ENCODE assay signal across 8 mouse cellular contexts in the genomic region with DNA sequence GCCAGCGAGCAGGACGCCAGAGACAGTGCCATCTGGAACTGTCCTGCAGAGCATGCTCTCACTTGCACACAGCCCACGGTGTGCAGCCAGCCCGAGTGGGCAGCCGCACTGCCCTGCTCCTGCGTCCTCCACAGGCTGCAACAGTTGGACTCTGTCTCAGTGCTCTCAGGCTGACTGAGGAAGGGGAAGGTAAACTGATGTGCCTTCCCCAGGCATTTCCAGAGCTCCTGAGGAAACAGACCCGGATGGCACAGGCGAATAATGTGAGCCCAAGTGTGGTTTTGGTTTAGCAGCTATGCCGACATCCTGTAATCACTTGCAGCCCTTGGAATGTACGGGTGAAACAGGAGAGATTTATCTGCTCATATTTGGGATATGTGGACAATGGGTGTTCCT. TPM values are rescaled to one million over a fixed set of nuclear protein-coding genes. Genes with fewer than 3 reads are reported as not detected.
A peak's percentile ranks its signal among the peaks of the same experiment; 100 is the strongest.
DNase-seq lines count a peak whose midpoint lies in the region; ATAC-seq lines count a peak whose summit lies in the region.
"Had no signal": no experiment of that assay in that cellular context is flagged by ENCODE, and none has a peak within 500 bp of the region (broad histone marks: within the 10 kb centered on the region; RNA-seq: fewer than 3 reads in every experiment).

No protein-coding gene starts in this region.

- no peak for DNase-seq in kidney, postnatal 25 days
- peak; percentile 77 for DNase-seq in embryonic facial prominence, embryonic 14.5 days (ENCODE audit: low spot score)
- DNase-seq in left cerebral cortex, postnatal 25 days (ENCODE audit: low spot score in 2 of 2), result no peak
- no peak for DNase-seq in lung, postnatal 25 days (ENCODE audit: low spot score)
- DNase-seq: lung, adult 18-20 months had no signal

- H3K27ac ChIP-seq in kidney, embryonic 14.5 days (ENCODE audit: low read depth, low read length), result no peak overlapping the region
- H3K27ac ChIP-seq in embryonic facial prominence, embryonic 14.5 days (replicated peaks; ENCODE audit: low read depth, low read length), result peak overlapping the region; percentile 78
- peak overlapping the region; percentile 87 for H3K27ac ChIP-seq in limb, embryonic 12.5 days
- H3K27ac ChIP-seq in neural tube, embryonic 15.5 days (replicated peaks), result peak overlapping the region; percentile 88

- WGBS in kidney, embryonic 14.5 days, result 38% methylated on average over 10 of the region's 10 CpGs
- WGBS in embryonic facial prominence, embryonic 14.5 days, result 7% methylated on average over 10 of the region's 10 CpGs
- 10% methylated on average over 10 of the region's 10 CpGs for WGBS in limb, embryonic 12.5 days
- 23% methylated on average over 10 of the region's 10 CpGs for WGBS in neural tube, embryonic 15.5 days

- 0 out of 2 replicates have a peak overlapping the region, but pooled peaks have one; percentile 15 for H3K4me2 ChIP-seq in kidney, embryonic 14.5 days (replicated peaks; ENCODE audit: low read depth, low read length)
- peak overlapping the region; percentile 51 for H3K4me2 ChIP-seq in embryonic facial prominence, embryonic 14.5 days (ENCODE audit: low read depth, low read length)
- peak overlapping the region; percentile 56 for H3K4me2 ChIP-seq in limb, embryonic 12.5 days
- peak overlapping the region; percentile 62 for H3K4me2 ChIP-seq in neural tube, embryonic 15.5 days

- peaks cover 16% of the 10 kb centered on the region for H3K4me1 ChIP-seq in kidney, embryonic 14.5 days (ENCODE audit: control insufficient read depth, insufficient read depth, low read length)
- peaks cover 57% of the 10 kb centered on the region for H3K4me1 ChIP-seq in embryonic facial prominence, embryonic 14.5 days (ENCODE audit: control insufficient read depth, insufficient read depth, low read length)
- peaks cover 77% of the 10 kb centered on the region for H3K4me1 ChIP-seq in limb, embryonic 12.5 days (replicated peaks)
- peaks cover 46% of the 10 kb centered on the region for H3K4me1 ChIP-seq in neural tube, embryonic 15.5 days

- H3K9ac ChIP-seq in kidney, embryonic 14.5 days (ENCODE audit: low read depth, low read length), result no peak overlapping the region
- H3K9ac ChIP-seq in embryonic facial prominence, embryonic 14.5 days (ENCODE audit: low read depth, low read length), result peak overlapping the region; percentile 55
- H3K9ac ChIP-seq in limb, embryonic 12.5 days (replicated peaks), result peak overlapping the region; percentile 48
- peak overlapping the region; percentile 55 for H3K9ac ChIP-seq in neural tube, embryonic 15.5 days (replicated peaks)

- H3K9me3 ChIP-seq in kidney, embryonic 14.5 days (ENCODE audit: control insufficient read depth, low read length), result no peaks in the 10 kb centered on the region
- no peaks in the 10 kb centered on the region for H3K9me3 ChIP-seq in embryonic facial prominence, embryonic 14.5 days (ENCODE audit: control insufficient read depth, low read length)
- no peaks in the 10 kb centered on the region for H3K9me3 ChIP-seq in limb, embryonic 12.5 days
- H3K9me3 ChIP-seq in neural tube, embryonic 15.5 days (replicated peaks), result no peaks in the 10 kb centered on the region

- peaks cover 50% of the 10 kb centered on the region for H3K27me3 ChIP-seq in kidney, embryonic 14.5 days (ENCODE audit: control insufficient read depth, insufficient read depth, low read length)
- peaks cover 17% of the 10 kb centered on the region for H3K27me3 ChIP-seq in embryonic facial prominence, embryonic 14.5 days (replicated peaks; ENCODE audit: control insufficient read depth, insufficient read depth, low read length)
- H3K27me3 ChIP-seq in limb, embryonic 12.5 days, result peaks cover 17% of the 10 kb centered on the region
- no peaks in the 10 kb centered on the region; the same call in 1 of the 2 replicates for H3K27me3 ChIP-seq in neural tube, embryonic 15.5 days (replicated peaks)

- intact Hi-C loops in left cerebral cortex, postnatal 25 days (cut with DNase I), result no loop called here

- no peak for ATAC-seq in kidney, embryonic 14.5 days (ENCODE audit: low FRiP score, low TSS enrichment)
- no peak for ATAC-seq in embryonic facial prominence, embryonic 14.5 days (ENCODE audit: low read depth)
- ATAC-seq in limb, embryonic 12.5 days (ENCODE audit: insufficient number of reproducible peaks, insufficient read depth, low FRiP score, low TSS enrichment, low read depth), result no peak
- peak; percentile 35; the same call in 1 of the 2 replicates for ATAC-seq in neural tube, embryonic 15.5 days (ENCODE audit: low FRiP score)

- no peaks in the 10 kb centered on the region for H3K36me3 ChIP-seq in kidney, embryonic 14.5 days (ENCODE audit: control insufficient read depth, insufficient read depth, low read length)
- 0 out of 2 replicates have a peak, but pooled peaks cover 3% of the 10 kb centered on the region for H3K36me3 ChIP-seq in embryonic facial prominence, embryonic 14.5 days (ENCODE audit: control insufficient read depth, insufficient read depth, low read length)
- H3K36me3 ChIP-seq in limb, embryonic 12.5 days, result peaks cover 19% of the 10 kb centered on the region
- H3K36me3 ChIP-seq in neural tube, embryonic 15.5 days, result no peaks in the 10 kb centered on the region

- no peak overlapping the region for H3K4me3 ChIP-seq in kidney, embryonic 14.5 days (ENCODE audit: low read length)
- peak overlapping the region; percentile 21 for H3K4me3 ChIP-seq in embryonic facial prominence, embryonic 14.5 days (ENCODE audit: low read depth, low read length)
- H3K4me3 ChIP-seq in limb, embryonic 12.5 days (replicated peaks), result peak overlapping the region; percentile 25
- peak overlapping the region; percentile 36 for H3K4me3 ChIP-seq in neural tube, embryonic 15.5 days (replicated peaks)

RNA-seq across cellular contexts. Expression of gene Ebf3, which starts 10.5 kb away (rescaled TPM):
- 1.8 and 2.3 TPM in 2 replicates for polyA plus RNA-seq in kidney, embryonic 14.5 days (2014; fragmentation: Nextera tagmentation; extraction: Ambion mirVana)
- 7.4 and 9.1 TPM in 2 replicates for polyA plus RNA-seq in embryonic facial prominence, embryonic 14.5 days (2014; fragmentation: Nextera tagmentation; extraction: Ambion mirVana)
- polyA plus RNA-seq in limb, embryonic 12.5 days (2016; fragmentation: Nextera tagmentation; extraction: Ambion mirVana), result 16.9 and 17.6 TPM in 2 replicates
- 16.6 and 22.4 TPM in 2 replicates for polyA plus RNA-seq in neural tube, embryonic 15.5 days (2015; fragmentation: Nextera tagmentation; extraction: Ambion mirVana)
- under 1 TPM; 0.78 to 0.85 TPM for total RNA-seq in left cerebral cortex, postnatal 25 days (2021)
